Mouse (Mus musculus) midbrain, embryonic 16.5 days (tissue): ENCODE measurements around the gene Snca. TPM values are rescaled to one million over a fixed set of nuclear protein-coding genes. Genes with fewer than 3 reads are reported as not detected.

Experiments used
- ATAC-seq: fragments of 200-750 bp; cut with Nextera tagmentation; 2 replicates; pipeline ENCODE4 v1.8.0; 2017; ENCODE audit warnings: moderate TSS enrichment
- H3K27ac ChIP-seq: fragments of 300-500 bp; sonication (generic); 2 replicates; pipeline ENCODE4 v1.5.1; 2014; ENCODE audit warnings: mild to moderate bottlenecking, low read length, mixed read lengths
- H3K27me3 ChIP-seq: fragments of 300-500 bp; sonication (generic); 2 replicates; pipeline ENCODE4 v1.6.1; 2014; ENCODE audit warnings: low read depth, low read length, mixed read lengths; ENCODE audit not compliant: control insufficient read depth, insufficient read depth
- H3K36me3 ChIP-seq: fragments of 300-500 bp; sonication (generic); 2 replicates; pipeline ENCODE4 v1.6.1; 2014; ENCODE audit warnings: mild to moderate bottlenecking, low read length, moderate library complexity, mixed read lengths; ENCODE audit not compliant: control insufficient read depth, insufficient read depth
- H3K4me1 ChIP-seq: fragments of 300-500 bp; sonication (generic); 2 replicates; pipeline ENCODE4 v1.6.1; 2014; ENCODE audit warnings: mild to moderate bottlenecking, low read length, mixed read lengths; ENCODE audit not compliant: control insufficient read depth, insufficient read depth
- H3K4me2 ChIP-seq: fragments of 300-500 bp; sonication (generic); 2 replicates; pipeline ENCODE4 v1.6.1; 2014; ENCODE audit warnings: mild to moderate bottlenecking, low read length, mixed read lengths
- H3K4me3 ChIP-seq: fragments of 300-500 bp; sonication (generic); 2 replicates; pipeline ENCODE4 v1.5.1; 2014; ENCODE audit warnings: low read depth, mild to moderate bottlenecking, low read length, moderate library complexity, mixed read lengths
- H3K9ac ChIP-seq: fragments of 300-500 bp; sonication (generic); 2 replicates; pipeline ENCODE4 v1.6.1; 2014; ENCODE audit warnings: low read depth, low read length, mixed read lengths
- H3K9me3 ChIP-seq: fragments of 300-500 bp; sonication (generic); replicated peaks from 2 replicates; pipeline ENCODE4 v1.6.1; 2014; ENCODE audit warnings: mild to moderate bottlenecking, low read length, mixed read lengths; ENCODE audit not compliant: control insufficient read depth, poor library complexity, severe bottlenecking
- WGBS: fragments of 180-500 bp; shearing (Covaris S2); extraction: QIAGEN DNeasy Blood & Tissue Kit; methylation state at CpG from one replicate; pipeline ENCODE4 v1.1.7; 2014; 5-methylcytosine and 5-hydroxymethylcytosine counted together
- polyA plus RNA-seq: library from polyadenylated mRNA; unstranded; fragments of >200 nt; fragmentation: Nextera tagmentation; extraction: Ambion mirVana; gene quantifications from 2 replicates; pipeline ENCODE4 v1.2.1, GENCODE M21; 2015

The Snca gene
- 224 and 298 TPM in 2 replicates for polyA plus RNA-seq

- peak within 1 kb of the TSS; percentile 81 for H3K4me2 ChIP-seq
Observed at GRCm38 (mm10) chr6:60829282-60829891, at the start of gene Snca. Snca (minus strand) TSS chr6:60829855.

GRCm38 (mm10) chr6:60870126-60870525, 40.5 kb upstream of the Snca start:
- H3K9me3 ChIP-seq: no peaks in the 10 kb centered on the region
- H3K4me1 ChIP-seq: no peaks in the 10 kb centered on the region
- no peaks in the 10 kb centered on the region for H3K36me3 ChIP-seq
- H3K27me3 ChIP-seq: no peaks in the 10 kb centered on the region
- no peak overlapping the region for H3K9ac ChIP-seq
- ATAC-seq: no peak
- no peak overlapping the region for H3K4me2 ChIP-seq
- H3K4me3 ChIP-seq: no peak overlapping the region
- 47% methylated on average over 1 of the region's 1 CpGs for WGBS
- H3K27ac ChIP-seq: no peak overlapping the region

More at GRCm38 (mm10) chr6:60829282-60829891, at the start of gene Snca:
- no peaks in the 10 kb centered on the region for H3K27me3 ChIP-seq
- H3K9ac ChIP-seq: peak within 1 kb of the TSS; percentile 80
- H3K27ac ChIP-seq: peak within 1 kb of the TSS; percentile 89
- H3K4me3 ChIP-seq: peak within 1 kb of the TSS; percentile 68
- WGBS: under 1% methylated on average over 14 of the region's 14 CpGs
- no peaks in the 10 kb centered on the region for H3K9me3 ChIP-seq
- H3K4me1 ChIP-seq: no peaks in the 10 kb centered on the region; the same call in 1 of the 2 replicates
- ATAC-seq: peak; percentile 83
- H3K36me3 ChIP-seq: no peaks in the 10 kb centered on the region

GRCm38 (mm10) chr6:60856599-60856998, 26.9 kb upstream of the Snca start:
- no peak overlapping the region for H3K4me3 ChIP-seq
- H3K9me3 ChIP-seq: no peaks in the 10 kb centered on the region
- no peaks in the 10 kb centered on the region for H3K36me3 ChIP-seq
- 72% methylated on average over 2 of the region's 2 CpGs for WGBS
- no peak for ATAC-seq
- H3K27me3 ChIP-seq: no peaks in the 10 kb centered on the region
- no peak overlapping the region for H3K9ac ChIP-seq
- no peaks in the 10 kb centered on the region for H3K4me1 ChIP-seq
- H3K4me2 ChIP-seq: no peak overlapping the region
- no peak overlapping the region for H3K27ac ChIP-seq

- Histone ChIP-seq H3K27me3 (no peaks in the 10 kb centered on the region), H3K4me1 (no peaks in the 10 kb centered on the region), H3K4me2 (no peak overlapping the region), H3K27ac (no peak overlapping the region), H3K9me3 (no peaks in the 10 kb centered on the region), H3K36me3 (no peaks in the 10 kb centered on the region), H3K9ac (no peak overlapping the region), H3K4me3 (no peak overlapping the region)
- WGBS: 90% methylated on average over 2 of the region's 2 CpGs
- ATAC-seq: no peak
Observed at GRCm38 (mm10) chr6:60851690-60852089, 22.0 kb upstream of the Snca start.

GRCm38 (mm10) chr6:60828429-60829264, 1.0 kb downstream of the Snca start:
- Histone ChIP-seq H3K9me3 (no peaks in the 10 kb centered on the region), H3K9ac (peak overlapping the region; percentile 80), H3K27ac (peak overlapping the region; percentile 89), H3K36me3 (no peaks in the 10 kb centered on the region), H3K4me1 (no peaks in the 10 kb centered on the region; the same call in 1 of the 2 replicates), H3K27me3 (no peaks in the 10 kb centered on the region), H3K4me2 (peak overlapping the region; percentile 81), H3K4me3 (peak overlapping the region; percentile 68)
- peak; percentile 94 for ATAC-seq
- WGBS: under 1% methylated on average over 35 of the region's 35 CpGs

GRCm38 (mm10) chr6:60828047-60828428, 1.6 kb downstream of the Snca start:
- no peaks in the 10 kb centered on the region for H3K27me3 ChIP-seq
- peak; percentile 26 for ATAC-seq
- H3K9me3 ChIP-seq: no peaks in the 10 kb centered on the region
- peak overlapping the region; percentile 80 for H3K9ac ChIP-seq
- WGBS: 86% methylated on average over 1 of the region's 1 CpGs
- no peaks in the 10 kb centered on the region for H3K36me3 ChIP-seq
- H3K4me3 ChIP-seq: peak overlapping the region; percentile 68
- H3K27ac ChIP-seq: peak overlapping the region; percentile 89; the same call in 1 of the 2 replicates
- no peaks in the 10 kb centered on the region; the same call in 1 of the 2 replicates for H3K4me1 ChIP-seq
- peak overlapping the region; percentile 81 for H3K4me2 ChIP-seq

- 45% methylated on average over 1 of the region's 1 CpGs for WGBS
- no peaks in the 10 kb centered on the region for H3K27me3 ChIP-seq
- no peaks in the 10 kb centered on the region for H3K36me3 ChIP-seq
- H3K4me1 ChIP-seq: no peaks in the 10 kb centered on the region; the same call in 1 of the 2 replicates
- H3K9ac ChIP-seq: no peak overlapping the region
- H3K4me2 ChIP-seq: peak overlapping the region; percentile 81
- no peak for ATAC-seq
- no peak overlapping the region for H3K27ac ChIP-seq
- H3K9me3 ChIP-seq: no peaks in the 10 kb centered on the region
- peak overlapping the region; percentile 68 for H3K4me3 ChIP-seq
Observed at GRCm38 (mm10) chr6:60827290-60827689, 2.4 kb downstream of the Snca start.

- H3K9me3 ChIP-seq: no peaks in the 10 kb centered on the region
- H3K4me3 ChIP-seq: no peak overlapping the region
- 85% methylated on average over 1 of the region's 1 CpGs for WGBS
- no peak for ATAC-seq
- no peak overlapping the region for H3K9ac ChIP-seq
- H3K36me3 ChIP-seq: peaks cover 4% of the 10 kb centered on the region; the same call in 1 of the 2 replicates
- no peaks in the 10 kb centered on the region for H3K27me3 ChIP-seq
- no peak overlapping the region for H3K4me2 ChIP-seq
- H3K27ac ChIP-seq: no peak overlapping the region
- no peaks in the 10 kb centered on the region for H3K4me1 ChIP-seq
Observed at GRCm38 (mm10) chr6:60819272-60819671, 10.4 kb downstream of the Snca start.

GRCm38 (mm10) chr6:60813516-60813915, 16.1 kb downstream of the Snca start:
- no peaks in the 10 kb centered on the region for H3K4me1 ChIP-seq
- no peaks in the 10 kb centered on the region for H3K9me3 ChIP-seq
- H3K4me3 ChIP-seq: no peak overlapping the region
- 81% methylated on average over 3 of the region's 3 CpGs for WGBS
- H3K4me2 ChIP-seq: no peak overlapping the region
- no peak overlapping the region for H3K27ac ChIP-seq
- ATAC-seq: no peak
- H3K36me3 ChIP-seq: peaks cover 4% of the 10 kb centered on the region; the same call in 1 of the 2 replicates
- no peaks in the 10 kb centered on the region for H3K27me3 ChIP-seq
- no peak overlapping the region for H3K9ac ChIP-seq
